Mouse (Mus musculus) retina, postnatal 7 days (tissue): ENCODE measurements around the gene Map2k5.

Experiments
- DNase-seq: peaks from one replicate; pipeline ENCODE4 v3.0.0-alpha.2; 2012; ENCODE audit warnings: low read depth, low spot score

Gene Map2k5

GRCm38 (mm10) chr9:63258768-63259167 lies 118.9 kb downstream of the Map2k5 start:
- DNase-seq: no peak

DNA sequence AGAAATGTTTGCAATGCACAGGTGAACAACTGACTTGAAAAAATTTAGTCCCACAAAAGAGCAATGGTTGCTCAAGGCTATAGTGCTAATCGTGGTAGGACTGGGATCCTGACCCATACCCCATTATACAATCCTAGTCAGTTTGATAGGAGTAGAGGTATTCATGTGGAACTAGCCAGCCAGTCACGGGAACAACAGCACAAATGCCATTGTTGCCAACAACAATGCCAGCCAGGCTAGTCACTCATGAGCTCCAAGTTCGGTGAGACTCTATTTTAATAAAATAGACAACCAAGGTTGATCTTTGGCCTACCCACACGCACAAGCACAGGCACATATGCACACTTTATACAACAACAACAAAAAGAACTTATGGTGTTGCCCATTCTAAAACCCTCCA lies 120.0 kb downstream of the Map2k5 start:
- DNase-seq: no peak

DNA sequence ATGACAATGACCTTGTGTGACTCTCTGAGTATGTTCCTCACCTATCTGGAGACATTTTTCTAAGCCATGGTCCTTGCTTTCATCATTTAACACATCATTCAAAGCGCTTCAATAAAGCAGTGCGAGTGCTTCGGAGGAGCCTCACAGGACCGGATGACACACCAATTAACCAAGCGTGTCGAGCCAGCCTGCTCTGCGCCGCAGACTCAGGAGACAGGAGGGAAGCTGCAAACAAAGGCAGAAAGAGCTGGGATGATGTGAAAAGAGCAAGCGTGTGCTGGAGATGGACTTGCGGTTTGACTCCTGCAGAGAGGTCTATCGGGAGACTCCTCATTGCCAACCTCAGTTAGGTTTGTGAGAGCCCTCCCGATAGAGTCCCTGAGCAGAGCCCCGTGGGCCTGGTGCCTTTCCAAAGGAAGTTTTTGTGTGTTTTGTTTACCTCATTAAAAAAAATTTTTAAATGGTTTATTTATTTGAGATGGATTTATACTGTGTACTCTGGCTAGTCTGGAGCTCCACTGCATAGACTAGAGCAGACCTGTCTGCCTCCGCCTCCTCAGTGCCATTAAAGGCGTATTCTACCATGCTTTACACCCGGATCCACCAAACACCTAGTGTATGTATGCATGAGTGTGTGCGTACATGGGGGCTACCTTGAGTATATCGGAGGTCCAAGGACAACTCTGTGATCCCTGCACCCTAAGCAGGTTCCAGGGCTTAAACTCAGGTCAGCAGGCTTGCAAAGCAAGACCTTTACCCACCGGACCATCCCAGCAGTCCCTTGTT lies 126.7 kb downstream of the Map2k5 start:
- no peak for DNase-seq

GRCm38 (mm10) chr9:63248095-63248787 lies 129.5 kb downstream of the Map2k5 start:
- DNase-seq: no peak

DNA sequence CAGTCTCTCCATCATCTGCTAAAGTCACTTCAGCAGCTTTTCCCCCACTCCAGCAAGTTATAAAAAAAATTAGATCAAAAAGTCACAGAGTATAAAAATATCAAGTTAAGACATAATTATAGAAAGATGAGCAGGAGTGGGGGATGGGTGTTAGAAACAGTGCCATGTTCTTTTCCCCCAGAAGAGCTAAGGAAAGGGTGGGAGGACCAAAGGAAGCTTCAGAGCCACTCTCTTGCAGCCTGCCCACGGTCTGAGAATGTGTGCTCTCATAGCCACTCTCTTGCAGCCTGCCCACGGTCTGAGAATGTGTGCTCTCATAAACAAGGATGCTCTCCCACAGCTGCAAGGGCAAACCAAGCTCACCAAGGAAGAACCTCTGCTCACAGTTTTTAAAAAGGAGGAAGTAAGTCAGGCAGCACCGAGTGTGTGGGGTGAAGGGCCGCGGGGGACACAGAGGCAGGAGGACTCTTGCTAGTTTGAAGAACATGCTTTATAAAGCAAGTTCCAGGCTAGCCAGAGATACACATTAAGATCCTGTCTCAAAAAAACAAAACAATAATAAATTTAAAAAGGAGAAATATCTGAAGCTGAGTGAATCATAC lies 131.0 kb downstream of the Map2k5 start:
- no peak for DNase-seq

GRCm38 (mm10) chr9:63241961-63242360 lies 135.7 kb downstream of the Map2k5 start:
- DNase-seq: no peak

GRCm38 (mm10) chr9:63241241-63241640 lies 136.5 kb downstream of the Map2k5 start:
- DNase-seq: no peak

- no peak for DNase-seq
Observed at GRCm38 (mm10) chr9:63234356-63234755, 143.3 kb downstream of the Map2k5 start.

DNA sequence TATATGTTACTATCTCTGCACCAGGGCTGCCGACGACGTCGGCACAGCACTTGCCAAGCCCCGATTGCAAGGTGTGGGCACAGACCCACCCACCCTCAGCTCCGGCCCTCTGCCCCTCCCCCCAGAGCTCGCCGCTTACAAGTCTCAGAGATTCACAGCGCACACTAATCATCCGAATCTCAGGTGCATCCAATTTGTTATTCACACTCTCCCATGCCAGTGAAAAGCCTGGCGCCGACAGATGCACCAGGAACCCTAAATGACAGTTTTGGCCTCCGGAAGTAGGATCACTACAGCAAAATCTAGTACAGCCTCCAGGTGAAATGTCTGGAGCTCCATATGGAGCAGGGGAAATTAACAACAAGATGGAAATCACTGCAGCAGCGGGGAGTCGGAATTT lies 147.4 kb downstream of the Map2k5 start:
- no peak for DNase-seq

DNA sequence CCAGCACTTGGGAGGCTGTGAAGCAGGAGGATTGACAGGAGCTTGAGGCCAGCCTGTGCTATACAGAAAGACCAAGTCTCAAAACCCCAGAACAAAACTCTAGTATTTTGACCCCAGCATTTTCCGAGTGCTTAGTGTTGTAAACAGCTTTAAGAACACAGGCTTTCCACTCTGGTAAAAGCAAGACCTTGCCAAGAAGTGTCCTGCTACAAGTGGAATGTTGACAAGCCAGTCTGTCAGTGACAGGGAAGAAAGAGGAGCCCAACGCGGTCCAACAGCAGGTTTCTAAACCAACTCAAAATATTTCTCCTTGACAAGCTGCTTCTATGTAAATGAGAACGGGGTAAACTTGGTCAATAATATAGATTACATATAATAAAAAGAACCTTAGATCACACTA lies 148.6 kb downstream of the Map2k5 start:
- DNase-seq: no peak

- DNase-seq: no peak
Observed at GRCm38 (mm10) chr9:63222161-63222560, 155.5 kb downstream of the Map2k5 start.

DNA sequence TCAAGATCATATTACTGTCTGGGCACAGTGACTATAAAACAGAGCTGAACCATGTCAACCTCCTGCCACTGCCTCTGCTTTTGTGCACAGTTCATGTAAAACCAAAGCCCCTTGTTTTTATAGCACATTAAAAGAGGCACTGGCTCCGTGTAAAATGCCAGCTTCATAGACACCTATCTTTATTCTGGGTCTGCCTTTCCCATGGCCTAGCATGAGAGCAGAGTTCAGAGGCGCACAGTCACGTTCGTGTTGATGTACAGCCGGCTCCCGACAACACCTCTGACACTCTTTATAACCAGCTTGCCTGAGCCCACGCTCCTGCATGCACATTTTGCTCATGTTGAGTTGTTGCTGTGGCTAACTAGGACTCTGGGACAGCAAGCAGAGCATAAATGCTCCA lies 157.9 kb downstream of the Map2k5 start:
- DNase-seq: no peak

DNA sequence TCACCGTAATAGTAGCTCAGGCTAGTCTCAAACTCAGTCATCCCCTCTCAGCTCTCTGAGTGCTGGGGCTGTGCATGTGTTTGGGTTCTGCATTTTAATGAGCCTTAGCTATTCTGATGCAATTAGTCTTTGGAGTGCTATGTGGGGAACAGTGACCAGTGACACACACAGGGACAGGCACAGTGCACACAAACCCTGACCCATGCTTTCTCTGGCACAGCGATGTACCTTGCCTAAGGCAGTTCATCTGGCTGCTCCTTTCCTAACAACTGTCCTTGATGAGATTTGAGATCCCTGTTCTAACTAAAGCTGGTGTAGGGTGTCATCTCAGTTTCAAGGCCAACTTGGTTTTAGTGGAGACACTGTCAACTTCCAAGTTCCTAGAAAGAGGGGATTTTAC lies 162.7 kb downstream of the Map2k5 start:
- no peak for DNase-seq

GRCm38 (mm10) chr9:63206769-63207276 lies 170.9 kb downstream of the Map2k5 start:
- DNase-seq: no peak

DNA sequence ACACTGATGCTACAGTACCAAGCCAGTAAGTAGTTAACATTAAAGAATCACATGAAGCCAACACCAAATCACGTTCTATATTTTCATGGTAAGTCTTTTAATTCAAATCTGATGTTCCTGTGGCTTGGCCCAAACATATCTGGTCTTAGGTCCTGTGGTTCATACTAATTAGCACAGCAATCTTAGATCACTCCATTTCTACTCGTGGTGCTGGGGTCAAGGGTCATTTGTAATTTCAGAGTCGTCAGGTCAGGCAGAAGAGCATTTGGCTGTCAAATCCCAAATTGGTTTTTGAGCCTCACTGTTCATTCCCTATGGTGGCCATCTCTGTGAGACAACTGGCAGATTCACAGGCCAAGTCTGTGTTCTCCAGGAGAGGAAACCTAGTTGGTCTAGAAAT lies 174.2 kb downstream of the Map2k5 start:
- DNase-seq: no peak

DNA sequence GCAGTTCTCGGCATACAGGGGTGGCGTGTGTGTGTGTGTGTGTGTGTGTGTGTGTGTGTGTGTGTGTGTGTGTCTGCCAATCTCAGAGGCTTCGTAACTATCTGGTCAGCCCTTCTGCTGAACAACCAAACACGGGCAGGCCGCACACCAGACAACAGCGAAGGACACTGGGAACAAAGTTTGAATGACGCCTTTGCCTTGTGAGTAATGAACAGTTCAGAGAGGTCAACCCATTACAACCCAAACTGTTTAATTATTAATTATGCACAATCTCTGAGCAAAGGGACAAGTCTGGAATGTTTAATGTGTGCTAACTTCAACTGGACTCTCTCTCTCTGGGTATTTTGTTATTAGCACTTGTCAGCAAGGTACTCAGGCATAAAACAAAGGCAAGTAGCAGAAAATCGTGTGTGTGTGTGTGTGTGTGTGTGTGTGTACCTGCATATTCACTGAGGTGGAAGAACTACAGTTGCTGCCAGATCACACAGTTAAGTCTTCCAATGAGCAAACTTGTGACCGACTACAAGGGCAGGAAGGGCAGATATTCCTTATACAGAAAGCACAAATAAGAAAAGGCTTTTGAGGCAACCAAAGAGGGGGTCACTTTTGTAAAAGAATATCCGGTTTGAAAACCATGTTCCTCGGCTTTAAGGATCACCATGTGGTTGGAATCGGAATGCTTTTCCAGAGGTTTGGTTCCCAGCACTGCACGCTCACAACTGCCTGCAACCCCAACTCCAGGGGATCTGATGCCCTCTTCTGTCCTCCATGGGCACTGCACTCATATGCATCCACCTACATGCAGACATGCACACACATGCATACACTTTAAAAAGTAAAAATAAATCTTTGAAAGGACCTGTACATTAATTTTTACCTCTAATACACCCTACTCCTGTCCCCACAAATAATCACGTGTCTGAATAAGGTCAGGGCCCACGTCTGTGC lies 176.1 kb downstream of the Map2k5 start:
- no peak for DNase-seq

DNA sequence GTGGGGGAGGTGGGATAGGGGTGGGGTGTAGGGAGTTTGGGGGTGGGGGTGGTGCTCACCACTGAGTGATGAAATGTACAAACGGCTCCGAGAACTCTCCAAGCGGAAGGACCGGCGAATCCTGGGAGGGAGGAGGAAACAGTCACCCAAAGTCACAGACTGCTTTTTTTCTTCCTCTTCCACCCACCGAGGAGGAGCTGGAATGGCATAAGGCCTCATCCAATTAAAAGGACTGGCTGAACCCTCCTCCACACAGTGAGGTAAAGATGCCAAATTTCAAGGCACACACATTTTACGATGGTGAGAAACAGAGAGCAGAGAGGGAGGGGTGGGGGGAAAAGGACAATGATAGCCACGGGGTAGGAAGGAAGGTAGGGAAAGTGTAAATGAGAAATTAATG lies 180.4 kb downstream of the Map2k5 start:
- DNase-seq: no peak

- DNase-seq: no peak
Observed at GRCm38 (mm10) chr9:63196114-63196682, 181.5 kb downstream of the Map2k5 start.

DNA sequence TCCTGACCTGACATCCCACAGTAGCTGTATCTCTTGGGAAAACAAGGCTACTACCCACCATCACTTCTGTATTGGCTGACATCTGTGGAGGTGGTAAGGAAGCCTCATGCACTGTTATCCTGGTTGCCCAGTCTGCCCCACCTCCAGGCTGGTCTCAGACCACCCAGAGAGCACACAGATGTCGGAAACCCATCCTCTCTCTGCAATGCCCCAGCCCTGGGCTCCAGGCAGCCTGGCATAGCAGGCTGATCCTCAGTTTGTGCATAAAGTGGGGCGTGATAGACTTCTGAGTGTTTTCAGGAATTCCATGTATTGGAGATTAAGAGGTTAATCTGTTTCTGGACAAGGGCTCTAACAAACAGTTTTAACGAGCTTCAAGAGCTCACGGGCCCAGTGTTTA lies 182.2 kb downstream of the Map2k5 start:
- no peak for DNase-seq

DNA sequence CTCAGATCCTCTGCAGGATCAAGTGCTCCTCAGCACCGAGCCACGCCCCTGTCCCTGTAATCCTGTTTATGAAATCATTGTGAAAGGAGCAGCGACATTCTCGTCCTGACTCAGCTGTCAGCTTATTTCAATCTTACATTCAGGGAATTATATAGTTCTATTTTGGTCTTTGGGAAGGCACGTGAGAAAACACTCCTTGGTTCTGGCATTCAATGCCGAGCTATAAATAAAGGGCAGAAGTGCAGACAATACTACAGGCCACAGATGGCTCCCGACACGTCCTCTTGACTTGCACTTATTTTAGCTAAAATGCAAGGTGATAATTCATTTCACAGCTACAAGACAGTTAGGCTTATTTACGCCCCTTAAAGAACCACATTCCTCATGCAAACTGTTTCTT lies 182.9 kb downstream of the Map2k5 start:
- no peak for DNase-seq

DNA sequence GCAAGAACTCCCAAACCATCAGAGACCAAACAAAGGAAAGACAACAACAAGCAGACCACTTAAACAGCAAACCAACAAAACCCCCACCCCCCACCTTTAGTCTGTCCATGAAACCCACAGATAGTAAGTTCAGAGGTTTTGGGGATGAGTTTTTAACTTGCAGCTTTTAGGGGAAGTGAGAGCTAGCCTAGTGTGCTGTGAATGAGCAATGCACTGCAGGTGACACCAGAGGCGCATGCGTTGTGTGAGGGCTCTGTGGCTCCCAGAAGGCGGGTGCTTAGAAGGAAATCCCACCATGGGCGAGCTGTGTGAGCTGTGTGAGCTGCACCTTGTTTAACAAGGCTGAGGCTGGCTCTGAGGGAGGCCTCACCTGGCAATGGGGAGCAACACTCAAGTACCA lies 184.9 kb downstream of the Map2k5 start:
- DNase-seq: no peak
